Mouse (Mus musculus) retina, postnatal 7 days (tissue): ENCODE measurements around the gene Atf7.

Source experiments
- DNase-seq: peaks from one replicate; pipeline ENCODE4 v3.0.0-alpha.2; 2012; ENCODE audit warnings: low read depth, low spot score

The Atf7 gene

GRCm38 (mm10) chr15:102516293-102516692 is 109.0 kb downstream of the Atf7 start:
- DNase-seq = no peak

GRCm38 (mm10) chr15:102515791-102516190 is 109.5 kb downstream of the Atf7 start:
- no peak for DNase-seq

GRCm38 (mm10) chr15:102515261-102515660 is 110.0 kb downstream of the Atf7 start:
- DNase-seq = no peak

DNA sequence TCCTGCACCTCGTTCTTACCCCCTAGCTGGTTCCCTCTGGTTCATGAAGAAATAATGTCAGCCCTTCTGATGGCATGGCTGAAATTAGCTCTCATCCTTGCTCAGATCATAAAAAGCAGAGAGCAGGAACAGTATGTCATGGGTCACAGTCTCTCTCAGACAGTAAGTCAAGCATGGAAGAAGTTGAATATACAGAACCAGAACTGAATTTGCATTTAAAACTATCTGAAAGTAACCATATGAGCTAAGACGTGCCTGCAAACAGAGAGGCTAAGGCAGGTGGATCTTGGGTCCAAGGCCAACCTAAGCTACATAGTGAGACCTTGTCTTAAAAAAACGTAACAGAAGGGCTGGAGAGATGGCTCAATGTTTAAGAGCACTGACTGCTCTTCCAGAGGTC is 112.3 kb downstream of the Atf7 start:
- DNase-seq = no peak

DNA sequence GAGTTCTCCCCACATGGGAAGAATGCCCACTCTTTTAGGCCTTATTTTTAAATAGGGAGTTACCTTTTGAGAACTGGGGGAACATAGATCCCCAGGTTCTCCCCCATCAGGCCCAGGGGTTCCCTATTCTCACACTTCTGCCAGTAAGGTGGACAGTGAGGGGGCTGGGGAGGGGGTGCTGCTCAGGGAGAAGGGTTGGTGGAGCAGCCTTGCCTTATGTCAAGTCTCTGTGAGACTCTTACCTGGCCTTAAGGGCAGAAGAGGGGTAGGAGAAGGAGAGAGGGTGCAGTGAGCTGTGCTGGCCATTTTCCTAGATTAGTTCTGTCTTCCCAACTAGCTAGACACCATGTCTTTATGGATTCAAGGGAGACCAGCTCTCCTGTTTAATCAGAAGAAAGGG is 112.8 kb downstream of the Atf7 start:
- no peak for DNase-seq

- DNase-seq = no peak
Observed at GRCm38 (mm10) chr15:102512010-102512409, 113.3 kb downstream of the Atf7 start.

GRCm38 (mm10) chr15:102511285-102511833 is 113.9 kb downstream of the Atf7 start:
- no peak for DNase-seq

DNA sequence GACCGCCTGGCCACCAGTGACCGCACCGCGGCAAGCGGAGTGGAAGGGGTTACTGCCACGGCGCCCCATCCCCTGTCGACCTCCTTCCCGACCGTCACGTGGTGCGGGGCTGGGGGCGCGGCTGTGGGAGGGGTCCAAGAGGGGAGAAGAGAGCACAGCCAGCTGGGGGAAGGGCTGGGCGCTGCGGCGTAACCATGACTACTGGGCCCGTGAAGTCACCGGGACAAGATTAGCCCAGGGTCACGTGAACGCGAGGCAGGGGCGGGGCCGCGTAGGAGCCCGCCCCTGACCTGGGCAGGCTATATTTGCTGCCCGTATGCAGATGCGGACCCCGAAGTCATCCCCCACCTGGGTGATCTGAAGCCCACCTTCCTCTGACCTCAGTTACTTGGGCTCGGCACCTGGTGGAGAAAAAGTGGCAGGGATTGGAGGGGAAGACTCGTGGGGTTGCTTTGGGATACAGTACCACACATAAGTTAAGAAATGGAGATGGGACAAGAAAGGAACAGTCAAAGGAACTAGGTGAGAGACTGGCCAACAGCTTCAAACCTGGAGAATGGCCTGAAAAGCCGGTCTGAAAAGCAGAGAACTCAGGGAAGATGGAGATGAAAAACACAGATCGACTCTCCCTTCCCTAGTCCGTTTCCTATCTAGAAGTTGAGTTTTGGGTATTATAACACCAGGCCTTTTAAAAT is 114.5 kb downstream of the Atf7 start:
- DNase-seq = peak; percentile 79

GRCm38 (mm10) chr15:102510110-102510509 is 115.2 kb downstream of the Atf7 start:
- DNase-seq = no peak

- DNase-seq = no peak
Observed at GRCm38 (mm10) chr15:102508336-102508735, 116.9 kb downstream of the Atf7 start.

GRCm38 (mm10) chr15:102507561-102507960 is 117.7 kb downstream of the Atf7 start:
- no peak for DNase-seq

GRCm38 (mm10) chr15:102506864-102507263 is 118.4 kb downstream of the Atf7 start:
- no peak for DNase-seq

- DNase-seq = no peak
Observed at GRCm38 (mm10) chr15:102506464-102506830, 118.8 kb downstream of the Atf7 start.

- no peak for DNase-seq
Observed at GRCm38 (mm10) chr15:102505770-102506463, 119.3 kb downstream of the Atf7 start.

- no peak for DNase-seq
Observed at GRCm38 (mm10) chr15:102505073-102505769, 120.0 kb downstream of the Atf7 start.

DNA sequence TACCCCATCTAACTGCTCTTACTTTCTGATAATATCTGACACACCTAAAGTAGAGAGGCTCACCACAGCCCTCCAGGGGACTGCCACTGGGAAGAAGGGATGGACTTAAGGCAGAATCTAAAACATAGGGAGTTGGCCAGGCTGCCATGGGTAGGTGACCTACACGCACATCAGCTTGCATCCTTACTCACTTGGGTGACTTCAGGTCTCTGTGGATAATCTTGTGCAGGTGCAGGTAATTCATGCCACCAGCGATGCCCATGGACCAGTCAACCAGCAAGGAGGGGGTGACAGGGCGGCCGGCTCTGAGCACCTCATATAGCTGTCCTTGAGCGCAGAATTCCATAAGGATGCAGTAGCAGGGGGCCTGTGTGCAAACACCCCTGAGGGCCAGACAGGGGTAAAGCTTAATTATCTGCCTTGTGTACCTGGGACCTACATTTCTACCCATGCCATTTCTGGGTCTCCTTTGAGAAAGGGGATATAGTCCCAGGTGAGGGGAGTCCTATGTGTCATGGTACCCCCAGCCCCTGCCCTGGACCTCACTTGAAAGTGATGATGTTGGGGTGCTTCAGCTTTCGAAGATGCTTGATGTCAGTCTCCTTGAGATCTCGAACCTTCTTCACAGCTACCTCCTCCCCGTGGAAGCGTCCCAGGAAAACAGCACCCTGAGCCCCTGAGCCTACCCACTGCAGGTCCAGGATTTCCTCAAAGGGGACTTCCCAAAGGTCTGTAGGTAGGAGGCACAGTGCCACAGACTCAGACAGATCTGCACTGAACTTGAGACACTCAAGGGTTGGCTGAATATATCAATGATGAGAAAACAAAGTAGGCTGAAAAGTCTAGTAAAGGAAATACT is 121.1 kb downstream of the Atf7 start:
- no peak for DNase-seq

DNA sequence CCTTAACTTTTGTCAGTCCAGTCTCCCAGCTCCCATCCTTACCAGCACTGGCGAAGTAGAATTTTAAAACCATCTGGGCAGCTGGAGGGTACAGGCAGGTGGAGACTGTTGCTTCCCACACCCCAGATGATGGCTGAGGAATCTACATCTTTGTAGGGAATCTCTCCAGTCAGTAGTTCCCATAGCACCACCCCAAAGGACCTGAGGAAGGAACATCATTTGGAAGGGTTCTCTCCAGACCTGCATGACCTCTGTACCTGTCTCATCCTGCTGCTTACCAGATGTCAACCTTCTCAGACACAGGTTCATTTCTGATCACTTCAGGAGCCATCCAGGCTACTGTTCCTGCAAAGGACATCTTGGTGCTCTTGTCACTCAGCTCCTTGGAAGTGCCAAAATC is 121.8 kb downstream of the Atf7 start, which contains the start of gene Gm10337:
Gene Gm10337, plus strand, starts transcription at position 276 of the 400 bp plus-strand sequence.
- no peak for DNase-seq

GRCm38 (mm10) chr15:102502254-102502840 is 122.9 kb downstream of the Atf7 start:
- DNase-seq = no peak

DNA sequence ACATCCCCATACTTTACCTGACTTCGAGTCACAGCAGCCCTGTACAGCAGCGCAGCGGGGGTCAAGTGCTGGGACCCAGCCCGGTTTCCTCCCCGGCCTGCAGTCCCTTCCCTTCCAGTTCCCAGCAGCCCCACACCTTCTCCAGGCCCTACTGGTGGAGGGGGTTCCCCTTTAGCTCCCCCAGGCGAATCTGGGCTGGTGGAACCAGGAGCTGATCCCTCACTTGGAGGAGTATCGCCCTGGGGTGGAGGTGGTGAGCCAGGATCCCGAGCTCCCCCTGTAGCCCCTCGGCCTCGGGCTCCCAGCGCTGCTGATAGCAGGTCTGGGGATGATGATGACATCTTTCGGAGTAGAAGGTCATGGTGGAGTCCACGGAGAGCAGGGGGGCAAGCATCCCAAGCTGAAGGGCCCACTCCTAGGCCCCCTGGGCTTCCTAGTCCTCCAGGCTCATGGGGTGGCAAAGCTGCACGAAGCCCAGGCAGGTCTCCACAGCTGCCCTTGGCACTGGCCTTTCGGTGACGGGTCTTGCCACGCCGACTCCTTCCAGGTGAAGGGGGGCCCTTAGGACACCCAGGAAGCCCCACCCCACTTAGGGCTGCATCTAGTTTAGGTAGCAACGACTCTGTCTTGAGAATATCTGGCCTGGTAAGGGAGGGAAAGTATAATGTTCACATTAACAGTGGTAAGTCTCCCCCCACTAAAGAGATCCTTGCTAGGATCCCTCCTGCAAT is 124.0 kb downstream of the Atf7 start:
- DNase-seq = no peak

- DNase-seq = no peak
Observed at GRCm38 (mm10) chr15:102500479-102500878, 124.8 kb downstream of the Atf7 start.
